16 mouse cellular contexts compared by ENCODE assay signal in genomic region chr14:75892118-75892517, GRCm38 (mm10). TPM values are rescaled to one million over a fixed set of nuclear protein-coding genes. Genes with fewer than 3 reads are reported as not detected.
A peak's percentile ranks its signal among the peaks of the same experiment; 100 is the strongest.
DNase-seq lines count a peak whose midpoint lies in the region; ATAC-seq and TF ChIP-seq lines count a peak whose summit lies in the region.
"Had no signal": no experiment of that assay in that cellular context is flagged by ENCODE, and none has a peak within 500 bp of the region (broad histone marks: within the 10 kb centered on the region; RNA-seq: fewer than 3 reads in every experiment).

No protein-coding gene starts in this region.

- no peak overlapping the region for H3K4me3 ChIP-seq in lung, adult 2 months (replicated peaks; ENCODE audit: extremely low read depth, low read depth, low read length)
- no peak overlapping the region for H3K4me3 ChIP-seq in midbrain, postnatal 0 days (ENCODE audit: low read depth, low read length)
- H3K4me3 ChIP-seq: limb, embryonic 12.5 days; midbrain, embryonic 13.5 days had no signal

- H3K9ac ChIP-seq in midbrain, postnatal 0 days (replicated peaks; ENCODE audit: low read length, poor library complexity, severe bottlenecking), result no peak overlapping the region
- H3K9ac ChIP-seq: limb, embryonic 12.5 days; lung, embryonic 14.5 days; midbrain, embryonic 13.5 days had no signal

- H3K4me2 ChIP-seq in midbrain, postnatal 0 days (ENCODE audit: low read depth, low read length, poor library complexity, severe bottlenecking), result no peak overlapping the region
- H3K4me2 ChIP-seq: limb, embryonic 12.5 days; lung, embryonic 14.5 days; midbrain, embryonic 13.5 days had no signal

- H3K4me1 ChIP-seq in lung, adult 2 months (ENCODE audit: control insufficient read depth, insufficient read depth, low read length), result no peaks in the 10 kb centered on the region
- H3K4me1 ChIP-seq in midbrain, postnatal 0 days (ENCODE audit: insufficient read depth, low read length), result no peaks in the 10 kb centered on the region
- H3K4me1 ChIP-seq: limb, embryonic 12.5 days; midbrain, embryonic 13.5 days had no signal

- whole genome bisulfite sequencing in lung, adult 2 months, result 84% methylated on average over 9 of the region's 9 CpGs
- 80% methylated on average over 9 of the region's 9 CpGs for WGBS in midbrain, postnatal 0 days

- no peaks in the 10 kb centered on the region for H3K9me3 ChIP-seq in midbrain, postnatal 0 days (ENCODE audit: low read length)
- H3K9me3 ChIP-seq: limb, embryonic 12.5 days; midbrain, embryonic 13.5 days had no signal

- no peak for TF ChIP-seq CTCF in lung, adult 2 months (IDR thresholded peaks at IDR 0.05; ENCODE audit: insufficient read depth, low read length)
- TF ChIP-seq CTCF in midbrain, postnatal 0 days (IDR thresholded peaks at IDR 0.05), result no peak

- TF ChIP-seq POLR2A in lung, adult 2 months (IDR thresholded peaks at IDR 0.05; ENCODE audit: borderline replicate concordance, extremely low read depth, low read depth, low read length), result no peak

- ATAC-seq in inflammation-experienced regulatory T-cells, adult 6 months, result peak; percentile 72
- no peak for ATAC-seq in midbrain, postnatal 0 days (ENCODE audit: low FRiP score)
- ATAC-seq: midbrain, embryonic 13.5 days had no signal

- 0 out of 2 replicates have a peak, but pooled peaks cover 2% of the 10 kb centered on the region for H3K36me3 ChIP-seq in midbrain, postnatal 0 days (ENCODE audit: insufficient read depth, low read length)

- DNase-seq in right cerebral cortex, adult 18-20 months, result peak; percentile 92
- no peak for DNase-seq in right cerebral cortex, postnatal 4 days
- peak; percentile 86 to 89 for DNase-seq in left cerebral cortex, adult 9 months (ENCODE audit: low spot score in 2 of 2)
- DNase-seq in lung, adult 2 months, result no peak
- DNase-seq in lung, postnatal 25 days (ENCODE audit: low spot score), result no peak
- no peak for DNase-seq in midbrain, postnatal 0 days (ENCODE audit: low spot score)
- DNase-seq: cerebellum, adult 9-10 months; heart, adult 18-20 months; heart, postnatal 36 days; kidney, adult 9 months; lung, embryonic 14.5 days; spleen, adult 18-20 months; thymus, adult 2 months had no signal

- H3K27ac ChIP-seq in midbrain, postnatal 0 days (ENCODE audit: low read depth, low read length), result no peak overlapping the region; the same call in 1 of the 2 replicates
- H3K27ac ChIP-seq: limb, embryonic 12.5 days; midbrain, embryonic 13.5 days had no signal

- H3K27me3 ChIP-seq in midbrain, postnatal 0 days (ENCODE audit: insufficient read depth, low read length), result no peaks in the 10 kb centered on the region
- H3K27me3 ChIP-seq: limb, embryonic 12.5 days; midbrain, embryonic 13.5 days had no signal

RNA-seq across cellular contexts. Expression of gene Tpt1, which starts 47.2 kb away (rescaled TPM):
- polyA plus RNA-seq in inflammation-experienced regulatory T-cells, adult 6 months (2017; shearing (Covaris generic)), result 1,000 to 10,000 TPM; 1,603 to 2,042 (median 1,729) TPM
- 1,159 and 1,652 TPM in 2 replicates for polyA plus RNA-seq in lung, adult 2 months (2012; rRNA removed)
- total RNA-seq in midbrain, postnatal 0 days (2014; rRNA removed), result 555 and 595 TPM in 2 replicates
- 612 and 651 TPM in 2 replicates for polyA plus RNA-seq in midbrain, postnatal 0 days (2015; fragmentation: Nextera tagmentation; extraction: Ambion mirVana)

Comparison
In these comparisons a context has a peak if more than half of its experiments do, and no peak if none do; other contexts are left out.
1. DNase-seq: peak in right cerebral cortex, adult 18-20 months (single experiment) and left cerebral cortex, adult 9 months (2 of 2); none in right cerebral cortex, postnatal 4 days (single experiment), lung, adult 2 months (single experiment), lung, postnatal 25 days (single experiment) and midbrain, postnatal 0 days (single experiment).